Mouse (Mus musculus) midbrain, embryonic 12.5 days (tissue): ENCODE measurements around the gene Acp2. TPM values are rescaled to one million over a fixed set of nuclear protein-coding genes. Genes with fewer than 3 reads are reported as not detected.

Experiments used
- ATAC-seq: fragments of 200-750 bp; cut with Nextera tagmentation; 2 replicates; pipeline ENCODE4 v1.8.0; 2017; ENCODE audit warnings: low read depth, moderate TSS enrichment, moderate library complexity; ENCODE audit not compliant: low FRiP score
- H3K27ac ChIP-seq: fragments of 300-500 bp; sonication (generic); replicated peaks from 2 replicates; pipeline ENCODE4 v1.5.1; 2016; ENCODE audit warnings: mild to moderate bottlenecking
- H3K27me3 ChIP-seq: fragments of 300-500 bp; sonication (generic); 2 replicates; pipeline ENCODE4 v1.6.1; 2016; ENCODE audit warnings: mild to moderate bottlenecking
- H3K36me3 ChIP-seq: fragments of 300-500 bp; sonication (generic); 2 replicates; pipeline ENCODE4 v1.6.1; 2016
- H3K4me1 ChIP-seq: fragments of 300-500 bp; sonication (generic); 2 replicates; pipeline ENCODE4 v1.6.1; 2016
- H3K4me2 ChIP-seq: fragments of 300-500 bp; sonication (generic); replicated peaks from 2 replicates; pipeline ENCODE4 v1.6.1; 2016; ENCODE audit warnings: mild to moderate bottlenecking, moderate library complexity
- H3K4me3 ChIP-seq: fragments of 300-500 bp; sonication (generic); 2 replicates; pipeline ENCODE4 v1.5.1; 2016; ENCODE audit warnings: mild to moderate bottlenecking
- H3K9ac ChIP-seq: fragments of 300-500 bp; sonication (generic); replicated peaks from 2 replicates; pipeline ENCODE4 v1.6.1; 2016; ENCODE audit warnings: mild to moderate bottlenecking, moderate library complexity
- H3K9me3 ChIP-seq: fragments of 300-500 bp; sonication (generic); 2 replicates; pipeline ENCODE4 v1.6.1; 2016; ENCODE audit warnings: mild to moderate bottlenecking
- WGBS: fragments of 180-500 bp; shearing (Covaris S2); methylation state at CpG from one replicate; pipeline ENCODE4 v1.1.7; 2016; 5-methylcytosine and 5-hydroxymethylcytosine counted together
- polyA plus RNA-seq: library from polyadenylated mRNA; unstranded; fragments of >200 nt; fragmentation: Nextera tagmentation; extraction: Ambion mirVana; gene quantifications from 2 replicates; pipeline ENCODE4 v1.2.1, GENCODE M21; 2016

Acp2 gene
- polyA plus RNA-seq, 1 experiment from 2014 or later = 37.7 TPM

DNA sequence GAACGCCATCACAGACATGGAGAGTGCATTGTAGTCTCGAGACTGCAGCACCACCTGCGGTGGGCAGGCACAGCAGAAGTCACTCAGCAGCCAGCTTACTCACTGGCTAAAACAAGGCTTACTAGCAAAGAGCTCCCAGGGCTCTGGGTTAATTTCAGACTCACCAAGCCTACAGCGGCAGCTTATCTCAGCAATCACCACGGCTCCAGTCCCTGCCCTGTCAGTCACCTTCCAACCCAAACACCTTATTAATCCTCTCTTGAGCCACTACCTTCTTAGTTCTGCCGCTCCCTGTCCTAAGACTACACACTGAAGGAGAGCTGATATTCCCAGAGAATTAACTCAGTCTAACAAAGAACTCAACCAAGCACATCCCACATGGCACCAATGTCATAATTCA lies 26.5 kb upstream of the Acp2 start:
- H3K9me3 ChIP-seq = no peaks in the 10 kb centered on the region
- H3K27ac ChIP-seq = no peak overlapping the region
- no peak overlapping the region for H3K9ac ChIP-seq
- H3K4me2 ChIP-seq = no peak overlapping the region
- no peak for ATAC-seq
- H3K4me1 ChIP-seq = peaks cover 17% of the 10 kb centered on the region
- H3K36me3 ChIP-seq = peaks cover 62% of the 10 kb centered on the region
- H3K27me3 ChIP-seq = no peaks in the 10 kb centered on the region
- H3K4me3 ChIP-seq = no peak overlapping the region
- WGBS = 79% methylated on average over 6 of the region's 6 CpGs

DNA sequence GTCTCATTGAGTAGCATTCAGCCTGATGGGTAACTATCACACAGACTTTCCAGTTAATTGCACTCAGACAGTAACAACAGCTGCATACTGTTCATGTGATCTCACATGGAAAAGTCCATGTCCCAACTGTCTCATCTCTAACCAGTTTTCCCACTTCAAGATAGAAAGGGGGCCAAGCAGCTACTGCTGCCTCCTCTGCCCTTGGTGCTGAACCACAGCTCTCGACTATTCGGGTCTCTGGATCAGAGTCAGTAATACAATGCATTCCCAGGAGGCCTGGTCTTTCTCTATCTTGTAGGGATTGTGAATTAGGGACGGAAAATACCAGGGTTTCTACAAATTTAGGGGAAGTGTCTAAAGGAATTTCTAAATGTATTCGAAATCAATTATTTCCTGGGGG lies 22.9 kb upstream of the Acp2 start:
- WGBS = 48% methylated on average over 4 of the region's 4 CpGs

DNA sequence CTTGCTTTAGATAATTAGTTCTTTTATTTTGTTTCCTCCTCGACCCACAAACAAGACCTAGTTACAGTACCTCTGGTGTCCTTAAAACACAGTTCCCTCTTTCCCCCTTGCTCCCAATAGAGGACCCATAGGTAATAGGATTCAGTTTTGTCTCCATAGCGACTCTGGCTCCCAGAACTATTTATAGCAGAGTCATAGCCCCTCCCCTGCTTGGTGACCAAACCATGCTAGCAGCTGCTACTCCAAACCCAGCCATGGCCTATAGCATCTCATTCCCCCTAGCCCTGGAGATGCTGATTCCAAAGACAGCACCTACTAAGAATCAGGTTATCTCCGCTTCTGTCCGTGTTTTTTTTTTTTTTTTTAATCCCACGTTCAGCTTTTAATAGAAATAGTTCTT lies 22.0 kb upstream of the Acp2 start:
- H3K27ac ChIP-seq = no peak overlapping the region
- peaks cover 33% of the 10 kb centered on the region for H3K4me1 ChIP-seq
- no peaks in the 10 kb centered on the region for H3K27me3 ChIP-seq
- H3K4me2 ChIP-seq = peak overlapping the region; percentile 90; the same call in 1 of the 2 replicates
- no peak for ATAC-seq
- no peak overlapping the region for H3K4me3 ChIP-seq
- no peaks in the 10 kb centered on the region for H3K9me3 ChIP-seq
- H3K36me3 ChIP-seq = peaks cover 23% of the 10 kb centered on the region
- no peak overlapping the region; the same call in 1 of the 2 replicates for H3K9ac ChIP-seq
- WGBS = 68% methylated on average over 5 of the region's 5 CpGs

More for the DNA sequence above, 22.9 kb upstream of the Acp2 start:
- ATAC-seq = no peak
- no peak overlapping the region for H3K4me2 ChIP-seq
- H3K9ac ChIP-seq = no peak overlapping the region
- H3K9me3 ChIP-seq = no peaks in the 10 kb centered on the region
- peaks cover 32% of the 10 kb centered on the region for H3K36me3 ChIP-seq
- no peaks in the 10 kb centered on the region for H3K27me3 ChIP-seq
- H3K4me3 ChIP-seq = no peak overlapping the region
- H3K4me1 ChIP-seq = peaks cover 33% of the 10 kb centered on the region
- H3K27ac ChIP-seq = no peak overlapping the region

DNA sequence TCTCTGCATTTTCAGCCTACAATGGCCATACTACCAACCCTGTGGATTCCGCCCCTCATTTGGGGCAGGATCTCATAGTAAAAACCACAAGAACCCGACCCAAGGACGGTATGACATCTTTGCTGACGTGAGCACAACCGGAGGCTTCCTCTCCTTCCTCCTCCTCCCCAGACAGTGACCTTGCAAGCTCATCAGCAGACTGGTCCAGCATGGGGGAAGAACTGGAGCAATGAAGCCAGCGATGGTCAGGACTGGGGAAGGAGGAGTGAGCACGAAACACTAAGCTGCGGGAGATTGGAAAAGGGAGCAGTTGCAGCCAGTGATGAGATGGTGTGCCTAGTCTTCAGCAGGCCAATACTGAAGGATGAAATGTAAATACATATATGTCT lies 20.7 kb upstream of the Acp2 start:
- WGBS = 9% methylated on average over 8 of the region's 8 CpGs
- Histone ChIP-seq H3K27me3 (no peaks in the 10 kb centered on the region), H3K4me3 (peak overlapping the region; percentile 79), H3K4me1 (peaks cover 33% of the 10 kb centered on the region), H3K27ac (peak overlapping the region; percentile 91), H3K9me3 (no peaks in the 10 kb centered on the region), H3K9ac (peak overlapping the region; percentile 72), H3K4me2 (peak overlapping the region; percentile 90), H3K36me3 (peaks cover 11% of the 10 kb centered on the region; the same call in 1 of the 2 replicates)
- ATAC-seq = no peak

DNA sequence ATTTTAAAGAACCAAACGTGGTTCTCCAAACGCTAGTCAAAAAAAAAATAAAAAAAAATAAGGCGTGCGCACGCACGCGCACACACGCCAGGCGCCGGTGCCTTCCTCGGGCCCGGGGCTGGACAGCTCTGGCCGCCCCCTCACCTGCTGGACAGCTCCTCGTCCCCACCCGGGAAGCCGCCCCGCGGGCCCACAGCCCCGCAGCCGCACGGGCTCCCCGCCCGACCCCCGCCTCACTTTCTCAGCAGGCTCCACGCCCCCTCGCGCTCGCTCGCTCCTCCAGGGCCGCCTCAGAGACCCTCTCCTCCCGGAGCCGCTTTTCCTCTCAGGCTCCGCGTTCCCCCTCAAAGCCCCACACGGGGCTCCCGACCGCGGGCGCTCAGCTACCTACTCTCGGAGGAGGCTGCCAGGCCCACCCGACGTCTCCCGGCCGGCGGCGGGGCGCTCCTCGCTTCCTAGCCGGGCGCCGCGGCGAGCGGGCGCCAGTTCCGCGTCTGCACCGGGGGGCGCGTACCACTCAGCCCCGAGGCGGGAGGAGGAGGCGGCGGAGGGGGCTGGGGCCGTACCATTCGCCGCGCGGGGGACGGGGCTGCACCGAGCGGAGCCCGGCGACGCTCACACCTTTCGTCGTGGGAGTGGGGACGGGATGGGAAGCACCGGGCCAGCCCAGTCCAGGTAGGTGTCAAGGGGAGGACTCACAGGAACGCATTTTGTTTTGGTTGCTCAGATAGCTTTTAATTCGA lies 20.1 kb upstream of the Acp2 start:
- peak; percentile 96 for ATAC-seq
- under 1% methylated on average over 81 of the region's 81 CpGs for WGBS
- Histone ChIP-seq H3K4me1 (peaks cover 33% of the 10 kb centered on the region), H3K36me3 (peaks cover 9% of the 10 kb centered on the region; the same call in 1 of the 2 replicates), H3K9ac (peak overlapping the region; percentile 72), H3K4me2 (peak overlapping the region; percentile 90), H3K4me3 (peak overlapping the region; percentile 79), H3K27ac (peak overlapping the region; percentile 91), H3K27me3 (no peaks in the 10 kb centered on the region), H3K9me3 (no peaks in the 10 kb centered on the region)

DNA sequence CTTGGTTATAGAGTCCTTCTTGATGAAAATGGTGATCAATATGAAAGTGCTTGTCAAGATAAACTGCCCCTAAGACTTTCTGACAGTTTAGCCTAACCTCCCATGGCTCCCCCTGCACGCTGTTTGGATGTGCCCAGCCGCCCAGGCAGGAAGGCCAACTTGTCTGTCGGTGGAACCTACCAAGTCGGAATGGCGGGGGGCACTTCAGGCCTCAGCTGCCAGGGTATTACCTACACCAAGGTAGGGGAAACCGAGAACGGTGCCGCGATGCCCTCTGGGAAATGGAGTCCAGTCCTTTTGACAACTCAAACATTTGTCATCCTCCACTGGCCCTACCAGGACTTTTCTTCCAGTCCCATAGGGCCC lies 19.6 kb upstream of the Acp2 start:
- peak overlapping the region; percentile 91 for H3K27ac ChIP-seq
- peak overlapping the region; percentile 72 for H3K9ac ChIP-seq
- H3K27me3 ChIP-seq = no peaks in the 10 kb centered on the region
- H3K36me3 ChIP-seq = peaks cover 3% of the 10 kb centered on the region; the same call in 1 of the 2 replicates
- H3K9me3 ChIP-seq = no peaks in the 10 kb centered on the region
- WGBS = under 1% methylated on average over 9 of the region's 9 CpGs
- H3K4me3 ChIP-seq = peak overlapping the region; percentile 79
- peaks cover 33% of the 10 kb centered on the region for H3K4me1 ChIP-seq
- H3K4me2 ChIP-seq = peak overlapping the region; percentile 90
- peak; percentile 94 for ATAC-seq

DNA sequence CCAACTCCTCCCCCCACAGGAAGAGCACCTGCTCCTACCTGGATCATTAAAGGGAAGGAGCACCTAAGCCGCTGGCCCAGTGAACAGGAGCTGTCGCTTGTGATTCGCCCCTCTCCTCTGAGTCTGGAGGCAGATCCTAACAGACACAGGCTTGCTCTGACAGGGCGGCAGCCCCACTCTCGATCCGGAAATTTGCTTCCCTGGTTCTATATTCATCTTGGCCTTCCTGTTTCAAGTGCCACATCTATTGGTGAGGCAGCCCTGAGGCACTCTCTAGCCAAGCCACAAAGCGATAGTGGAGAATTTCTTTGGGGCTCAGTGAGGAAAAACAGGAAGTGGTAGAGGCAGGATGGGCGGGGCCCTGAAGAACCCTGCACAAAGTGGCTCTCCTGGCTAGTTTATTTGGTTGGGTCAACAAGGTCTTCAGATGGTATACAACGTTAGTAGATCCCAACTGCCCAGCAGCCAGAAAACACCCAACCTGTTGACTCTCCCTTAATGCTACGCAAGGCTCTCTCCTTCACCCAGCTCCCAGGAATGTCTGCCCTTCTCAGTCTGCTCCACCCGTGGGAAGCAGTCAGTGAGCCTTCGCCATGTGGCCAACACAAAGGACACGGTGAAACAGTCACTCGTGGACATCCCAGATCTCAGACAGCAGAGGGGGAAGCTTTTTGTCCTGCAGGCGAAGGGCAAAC lies 18.8 kb upstream of the Acp2 start, which contains the start of gene Madd:
Gene Madd (minus strand): TSS at position 127 of the 695 bp plus-strand sequence.
- Histone ChIP-seq H3K27me3 (no peaks in the 10 kb centered on the region), H3K36me3 (no peaks in the 10 kb centered on the region), H3K4me3 (peak within 1 kb of the TSS; percentile 79), H3K9me3 (no peaks in the 10 kb centered on the region), H3K27ac (peak within 1 kb of the TSS; percentile 91), H3K4me1 (peaks cover 33% of the 10 kb centered on the region), H3K9ac (peak within 1 kb of the TSS; percentile 72), H3K4me2 (peak within 1 kb of the TSS; percentile 90)
- no peak for ATAC-seq
- 71% methylated on average over 15 of the region's 15 CpGs for WGBS

DNA sequence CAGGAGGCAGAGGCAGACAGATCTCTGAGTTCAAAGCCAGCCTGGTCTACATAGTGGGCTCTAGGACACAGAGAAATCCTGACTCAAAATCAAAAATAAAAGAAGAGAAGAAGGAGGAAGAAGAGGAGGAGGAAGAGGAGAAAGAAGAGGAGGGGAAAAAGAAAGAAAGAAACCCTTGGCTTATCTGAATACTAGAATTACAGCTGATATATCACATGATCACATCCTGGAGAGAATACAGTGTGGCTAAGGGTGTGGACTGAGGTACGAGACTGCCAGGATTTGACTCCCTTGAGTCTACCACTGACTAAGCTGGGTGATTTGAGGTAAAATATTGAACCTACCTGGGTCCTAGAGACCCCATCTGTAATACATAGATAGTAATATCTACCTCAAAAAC lies 16.5 kb upstream of the Acp2 start:
- H3K9ac ChIP-seq = no peak overlapping the region
- no peak overlapping the region for H3K4me3 ChIP-seq
- H3K27me3 ChIP-seq = no peaks in the 10 kb centered on the region
- H3K4me2 ChIP-seq = no peak overlapping the region
- 85% methylated on average over 1 of the region's 1 CpGs for WGBS
- H3K4me1 ChIP-seq = peaks cover 16% of the 10 kb centered on the region
- H3K9me3 ChIP-seq = no peaks in the 10 kb centered on the region
- ATAC-seq = no peak
- H3K27ac ChIP-seq = no peak overlapping the region
- no peaks in the 10 kb centered on the region for H3K36me3 ChIP-seq

DNA sequence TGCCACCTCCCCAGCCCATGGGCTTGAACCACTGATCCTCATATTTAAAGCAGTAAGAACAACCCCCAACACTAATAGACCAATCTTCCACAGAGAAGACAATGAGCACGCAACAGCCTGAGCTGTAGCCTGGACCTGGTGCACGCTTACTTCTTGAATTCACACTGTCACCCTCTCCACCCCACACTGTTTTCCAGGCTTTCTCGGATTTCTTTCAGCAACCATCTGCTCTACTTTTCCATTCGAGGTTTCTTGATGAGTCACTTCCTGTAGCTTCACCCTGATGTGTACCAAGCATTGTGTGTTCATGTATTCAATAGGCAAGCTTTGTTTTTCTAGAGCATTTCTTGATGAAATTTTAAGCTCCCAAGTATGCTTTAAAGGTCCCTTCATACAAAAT lies 15.3 kb upstream of the Acp2 start:
- ATAC-seq = no peak
- Histone ChIP-seq H3K27me3 (no peaks in the 10 kb centered on the region; the same call in 1 of the 2 replicates), H3K9ac (no peak overlapping the region), H3K27ac (no peak overlapping the region), H3K36me3 (no peaks in the 10 kb centered on the region), H3K4me3 (no peak overlapping the region), H3K9me3 (no peaks in the 10 kb centered on the region), H3K4me2 (no peak overlapping the region), H3K4me1 (peaks cover 7% of the 10 kb centered on the region; the same call in 1 of the 2 replicates)
- 74% methylated on average over 4 of the region's 4 CpGs for WGBS

DNA sequence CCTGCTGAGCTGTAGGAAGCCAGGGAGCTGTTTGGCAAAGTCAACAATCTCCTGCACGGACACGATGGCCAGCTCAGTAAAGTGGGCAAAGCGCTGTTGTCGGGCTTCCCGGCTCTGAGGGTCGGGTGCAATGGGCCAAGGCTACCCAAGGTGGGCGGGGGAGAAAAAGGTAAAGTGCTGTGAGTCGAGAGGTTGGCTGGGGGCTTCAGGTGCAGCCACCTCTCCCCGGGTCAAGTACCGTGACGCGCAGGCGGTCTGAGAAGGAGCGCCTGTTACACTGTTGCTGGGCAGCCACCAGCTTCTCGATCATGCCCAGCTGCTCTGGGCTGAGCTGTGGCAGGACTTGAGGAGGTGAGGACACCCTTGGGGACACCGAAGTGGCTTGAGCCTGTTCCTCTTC lies 12.2 kb upstream of the Acp2 start:
- Histone ChIP-seq H3K4me1 (peaks cover 12% of the 10 kb centered on the region), H3K27ac (no peak overlapping the region), H3K4me2 (no peak overlapping the region), H3K9ac (no peak overlapping the region), H3K27me3 (peaks cover 4% of the 10 kb centered on the region), H3K4me3 (no peak overlapping the region), H3K36me3 (no peaks in the 10 kb centered on the region), H3K9me3 (no peaks in the 10 kb centered on the region)
- 90% methylated on average over 16 of the region's 16 CpGs for WGBS
- ATAC-seq = no peak

DNA sequence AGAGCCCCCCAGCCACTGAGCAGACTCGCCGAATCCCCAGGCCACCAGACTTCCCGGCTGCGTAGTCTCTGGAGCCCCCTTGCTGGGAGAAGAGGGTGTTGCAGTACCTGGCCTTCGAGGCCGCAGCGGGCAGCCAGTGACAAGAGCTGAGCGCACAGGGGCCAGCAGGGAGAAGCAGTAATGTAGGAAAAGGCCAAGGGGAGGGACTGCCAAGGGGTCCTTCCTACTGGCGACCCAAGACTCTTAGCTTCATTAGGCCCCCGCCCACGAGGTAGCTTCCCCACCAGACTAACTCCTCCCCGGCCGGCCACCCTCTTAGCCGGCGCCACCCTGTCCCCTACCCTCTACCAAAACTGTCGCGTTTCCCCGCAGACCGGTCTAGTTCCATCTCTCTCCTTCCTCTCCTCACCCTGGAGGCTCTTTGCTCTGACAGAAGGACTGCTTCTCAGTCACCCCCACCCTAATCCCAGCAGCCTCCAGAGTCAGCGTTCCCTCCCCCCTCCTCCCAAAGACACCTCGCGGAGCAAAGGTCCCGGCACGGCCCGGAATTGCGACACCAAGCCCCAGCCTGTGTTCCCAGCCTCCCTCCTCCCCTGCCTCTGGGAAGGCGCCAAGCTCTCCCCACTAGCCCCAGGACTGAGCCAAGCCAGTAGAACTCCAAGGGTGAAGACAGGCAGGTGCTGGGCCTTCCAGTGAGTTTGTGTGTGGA lies 7.9 kb upstream of the Acp2 start:
- WGBS = 1% methylated on average over 27 of the region's 27 CpGs
- peaks cover 13% of the 10 kb centered on the region for H3K27me3 ChIP-seq
- H3K36me3 ChIP-seq = no peaks in the 10 kb centered on the region
- no peaks in the 10 kb centered on the region for H3K9me3 ChIP-seq
- no peak overlapping the region for H3K27ac ChIP-seq
- peak overlapping the region; percentile 32 for H3K4me3 ChIP-seq
- ATAC-seq = peak; percentile 89
- peak overlapping the region; percentile 46 for H3K9ac ChIP-seq
- peaks cover 12% of the 10 kb centered on the region for H3K4me1 ChIP-seq
- H3K4me2 ChIP-seq = peak overlapping the region; percentile 54

DNA sequence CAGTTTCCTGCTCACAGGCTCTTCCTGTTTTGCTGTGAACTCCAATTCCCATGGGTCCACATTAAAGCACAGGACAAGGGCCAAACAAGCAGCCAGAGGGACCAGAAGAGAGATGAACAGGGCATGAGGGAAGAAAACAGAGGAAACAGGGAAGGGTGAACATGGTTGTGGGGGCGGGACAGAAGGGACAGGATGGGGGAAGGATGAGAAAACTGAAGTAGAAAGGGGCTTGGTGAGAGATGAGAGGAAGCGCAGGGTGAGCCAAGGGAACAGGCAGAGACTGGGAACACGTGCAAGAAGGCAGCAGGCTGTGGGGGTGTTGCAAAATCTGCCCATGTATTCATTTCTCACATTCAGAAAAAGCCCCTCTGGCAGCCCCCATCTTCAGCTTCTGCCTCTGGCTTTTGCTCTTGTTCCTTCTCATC lies 6.1 kb upstream of the Acp2 start:
- Histone ChIP-seq H3K9ac (no peak overlapping the region), H3K36me3 (no peaks in the 10 kb centered on the region), H3K27me3 (peaks cover 13% of the 10 kb centered on the region), H3K4me1 (peaks cover 14% of the 10 kb centered on the region), H3K4me3 (no peak overlapping the region), H3K4me2 (no peak overlapping the region), H3K9me3 (no peaks in the 10 kb centered on the region), H3K27ac (no peak overlapping the region)
- no peak for ATAC-seq
- 64% methylated on average over 3 of the region's 3 CpGs for whole genome bisulfite sequencing
